8 mouse cellular contexts compared by ENCODE assay signal in genomic region chr1:160061725-160062366, GRCm38 (mm10). TPM values are rescaled to one million over a fixed set of nuclear protein-coding genes. Genes with fewer than 3 reads are reported as not detected.
DNase-seq lines count a peak whose midpoint lies in the region; ATAC-seq and TF ChIP-seq lines count a peak whose summit lies in the region.

No protein-coding gene starts in this region.

- intact Hi-C loops in left cerebral cortex, adult 2 months (cut with DNase I): loop anchor here (5.0 kb wide), 1 partner anchor 150 kb away; no protein-coding TSS in a partner anchor
- intact Hi-C loops in left cerebral cortex, postnatal 36 days (cut with DNase I): no loop called here

- peak; percentile 23 to 72 for DNase-seq in adrenal gland, adult (ENCODE audit: inconsistent age in 2 of 2, low spot score in 1 of 2)
- DNase-seq in adrenal gland, postnatal 4 days (ENCODE audit: low spot score in 2 of 2): no peak
- no peak for DNase-seq in left cerebral cortex, adult 2 months (ENCODE audit: extremely low spot score in 1 of 2, low spot score in 2 of 2)
- DNase-seq in left cerebral cortex, postnatal 36 days (ENCODE audit: low spot score in 2 of 2): no peak
- peak; percentile 64 for DNase-seq in c-Kit-positive CD71-positive TER-119-negative erythroid progenitor cells, embryonic 14.5 days (ENCODE audit: low read depth)
- DNase-seq in testis, postnatal 10 days (ENCODE audit: low spot score): peak; percentile 59
- no peak for DNase-seq in left cerebral cortex, adult 18-20 months (ENCODE audit: low spot score in 2 of 2)

- H3K4me3 ChIP-seq in left cerebral cortex, adult 2 months: no peak overlapping the region
- peak overlapping the region; percentile 22; the same call in 1 of the 2 replicates for H3K4me3 ChIP-seq in liver, embryonic 15.5 days (replicated peaks)

- no peaks in the 10 kb centered on the region for H3K9me3 ChIP-seq in liver, embryonic 15.5 days (replicated peaks)

- H3K9ac ChIP-seq in liver, embryonic 15.5 days: no peak overlapping the region

- peak; percentile 58 for TF ChIP-seq CTCF in left cerebral cortex, adult 2 months (IDR thresholded peaks at IDR 0.05)

- H3K27me3 ChIP-seq in liver, embryonic 15.5 days: no peaks in the 10 kb centered on the region

- H3K27ac ChIP-seq in left cerebral cortex, adult 2 months: no peak overlapping the region
- peak overlapping the region; percentile 93 for H3K27ac ChIP-seq in liver, embryonic 15.5 days (replicated peaks)

- peaks cover 8% of the 10 kb centered on the region for H3K36me3 ChIP-seq in liver, embryonic 15.5 days (replicated peaks)

- H3K4me2 ChIP-seq in liver, embryonic 15.5 days: peak overlapping the region; percentile 61

- 25% methylated on average over 3 of the region's 3 CpGs for WGBS in liver, embryonic 15.5 days (ENCODE audit: insufficient replicate concordance)

- ATAC-seq in liver, embryonic 15.5 days (ENCODE audit: insufficient read depth): peak; percentile 51

- peaks cover 78% of the 10 kb centered on the region for H3K4me1 ChIP-seq in liver, embryonic 15.5 days (replicated peaks)

RNA-seq across cellular contexts. Expression of gene 4930523C07Rik, which starts 17.7 kb away (rescaled TPM):
- total RNA-seq in adrenal gland, postnatal 4 days (2021): 10 to 100 TPM; 11.0 to 15.6 TPM
- total RNA-seq in left cerebral cortex, adult 2 months (2021): 1 to 10 TPM; 1.1 to 2.8 TPM
- total RNA-seq in left cerebral cortex, postnatal 36 days (2021): 1 to 10 TPM; 2.6 TPM
- 24.9 and 25.5 TPM in 2 replicates for polyA plus RNA-seq in liver, embryonic 15.5 days (2015; fragmentation: Nextera tagmentation; extraction: Ambion mirVana)
- 1 to 10 TPM; 1.3 to 1.7 TPM for total RNA-seq in left cerebral cortex, adult 18-20 months (2021)

Comparison
In these comparisons a context has a peak if more than half of its experiments do, and no peak if none do; other contexts are left out.
1. DNase-seq: peak in adrenal gland, adult (2 of 2), c-Kit-positive CD71-positive TER-119-negative erythroid progenitor cells, embryonic 14.5 days (single experiment) and testis, postnatal 10 days (single experiment); none in adrenal gland, postnatal 4 days (0 of 2), left cerebral cortex, adult 2 months (0 of 2), left cerebral cortex, postnatal 36 days (0 of 2) and left cerebral cortex, adult 18-20 months (0 of 2).